Mouse (Mus musculus) WW6 (cell line): ENCODE results near the gene Mfsd6l.
A peak's percentile ranks its signal among the peaks of the same experiment; 100 is the strongest.

Experiments
- DNase-seq: peaks from one replicate; pipeline ENCODE4 v3.0.0-alpha.2; 2013; ENCODE audit warnings: low read depth, low spot score

The Mfsd6l gene

DNA sequence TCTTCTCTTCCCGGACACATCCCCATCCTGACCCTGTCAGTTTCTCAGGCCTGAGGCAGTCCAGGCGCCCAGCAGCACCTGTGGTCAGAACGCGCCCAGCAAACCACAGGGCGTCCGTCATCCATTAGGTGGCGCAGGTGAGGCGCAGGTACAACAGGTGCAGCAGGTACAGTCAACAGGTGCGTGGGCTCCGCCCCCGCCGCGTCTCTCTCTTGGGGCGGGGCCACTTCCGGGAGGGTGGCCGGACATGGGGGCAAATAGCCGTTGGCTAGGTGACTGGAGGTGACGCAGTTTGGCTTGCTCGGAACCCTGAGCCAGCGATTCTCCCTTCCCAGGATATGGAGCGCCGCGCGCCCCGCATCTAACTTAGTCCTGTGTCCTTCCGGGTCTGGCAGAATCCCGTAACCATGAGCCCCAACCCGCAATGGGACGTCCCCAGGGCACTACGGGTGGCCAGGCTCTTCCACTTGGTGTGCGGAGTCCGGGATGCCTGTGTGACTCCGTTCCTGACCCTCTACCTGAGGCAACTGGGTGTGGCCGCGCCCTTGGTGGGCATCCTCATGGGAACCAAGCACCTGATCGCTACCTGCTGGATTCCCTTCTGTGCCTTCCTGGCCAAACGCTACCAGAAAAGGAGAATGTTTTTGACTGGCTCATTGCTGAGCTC is at the start of gene Mfsd6l:
Gene Mfsd6l (plus strand): TSS at position 269 of the 667 bp plus-strand sequence.
- DNase-seq = no peak

DNA sequence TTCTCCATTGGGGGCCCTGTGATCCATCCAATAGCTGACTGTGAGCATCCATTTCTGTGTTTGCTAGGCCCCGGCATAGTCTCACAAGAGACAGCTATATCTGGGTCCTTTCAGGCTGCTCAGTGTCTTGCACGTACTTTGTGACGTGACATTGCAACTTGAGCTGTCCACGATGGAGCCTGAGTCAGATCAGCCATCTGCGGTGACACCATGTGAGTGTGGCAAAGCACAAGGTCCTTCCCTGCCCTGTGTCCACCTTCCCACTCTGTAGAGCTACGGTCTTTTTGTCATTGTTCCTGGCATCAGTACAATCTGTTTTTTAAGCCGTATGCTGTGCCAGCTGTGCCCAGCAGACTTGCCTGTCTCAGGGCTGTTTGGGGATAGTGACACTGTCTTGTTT is 48.7 kb upstream of the Mfsd6l start:
- DNase-seq = no peak

- no peak for DNase-seq
Measured at GRCm38 (mm10) chr11:68508619-68509018, 47.4 kb upstream of the Mfsd6l start.

DNA sequence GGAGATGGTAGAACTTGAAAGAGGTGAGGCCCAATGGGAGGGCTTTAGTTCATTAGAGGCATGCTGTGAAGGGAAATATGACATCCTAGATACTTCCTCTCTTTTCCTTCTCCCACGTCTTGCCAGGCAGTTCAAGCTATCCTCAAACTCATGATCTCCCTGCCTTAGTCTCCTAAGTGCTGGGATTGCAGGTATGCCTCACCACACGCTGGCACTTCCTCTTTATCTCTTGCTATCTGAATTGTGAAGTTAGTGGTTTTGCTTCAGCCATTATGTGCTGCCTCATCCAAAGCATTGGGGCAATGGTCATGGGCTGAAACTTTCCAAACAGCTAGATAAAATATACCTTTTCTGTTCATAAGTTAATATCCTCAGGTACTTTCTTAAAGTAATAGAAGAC is 46.8 kb upstream of the Mfsd6l start:
- no peak for DNase-seq

GRCm38 (mm10) chr11:68513969-68514368 is 42.0 kb upstream of the Mfsd6l start:
- DNase-seq = no peak

DNA sequence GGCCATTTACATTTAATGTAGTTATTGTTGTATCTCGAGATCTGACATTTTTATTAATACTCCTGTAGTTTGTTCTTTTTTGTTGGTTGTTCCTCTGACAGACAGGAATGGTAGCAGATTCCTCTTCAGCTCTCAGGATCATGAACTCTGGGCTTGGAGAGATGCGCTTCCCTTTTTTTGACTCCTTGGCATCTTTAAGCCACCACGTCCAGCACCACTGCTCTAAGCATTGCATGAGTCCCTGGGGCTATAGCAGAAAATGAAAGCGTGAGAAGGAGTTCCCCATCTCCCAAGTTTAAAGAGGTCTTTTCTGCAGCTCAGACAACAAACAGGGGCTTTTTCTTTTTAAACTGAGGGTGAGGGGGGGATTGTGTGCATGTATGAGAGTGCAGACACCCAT is 36.6 kb upstream of the Mfsd6l start:
- no peak for DNase-seq

DNA sequence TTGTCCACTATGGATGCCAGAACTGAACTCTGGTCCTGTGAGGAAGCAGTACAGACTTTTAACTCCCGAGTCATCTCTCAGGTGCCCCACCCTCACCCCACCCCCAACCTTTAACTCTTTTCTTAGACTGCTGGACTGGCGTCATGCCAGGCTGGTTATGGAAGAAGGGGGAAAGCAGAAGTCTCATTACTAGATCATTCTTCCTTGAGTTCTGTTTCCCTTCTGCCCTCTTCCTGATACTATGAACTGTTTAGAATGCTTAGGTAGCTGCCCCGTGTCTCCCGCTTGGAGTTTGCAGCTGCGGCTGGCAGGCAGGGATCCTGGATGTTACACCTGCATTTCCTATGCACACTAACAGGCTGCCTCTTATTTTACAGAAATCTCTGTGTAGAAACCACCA is 36.2 kb upstream of the Mfsd6l start:
- DNase-seq = no peak

DNA sequence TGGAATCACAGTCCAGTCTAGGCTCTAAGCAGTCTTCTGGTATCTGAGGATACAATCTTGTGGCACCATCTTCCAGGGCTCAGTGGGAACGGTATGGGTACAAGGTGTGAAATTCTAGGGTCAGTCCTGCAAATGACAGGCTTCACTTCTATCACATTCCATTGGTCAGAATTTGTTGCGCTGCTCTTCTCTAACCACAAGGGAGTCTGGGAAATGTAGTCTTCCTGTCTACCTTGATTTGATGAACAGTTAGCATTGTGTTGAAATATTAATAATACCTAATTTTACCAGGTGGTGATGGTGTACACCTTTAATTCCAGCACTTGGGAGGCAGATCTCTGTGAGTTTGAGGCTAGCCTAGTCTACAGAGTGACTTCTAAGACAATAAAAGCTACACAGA is 35.5 kb upstream of the Mfsd6l start:
- DNase-seq = no peak

DNA sequence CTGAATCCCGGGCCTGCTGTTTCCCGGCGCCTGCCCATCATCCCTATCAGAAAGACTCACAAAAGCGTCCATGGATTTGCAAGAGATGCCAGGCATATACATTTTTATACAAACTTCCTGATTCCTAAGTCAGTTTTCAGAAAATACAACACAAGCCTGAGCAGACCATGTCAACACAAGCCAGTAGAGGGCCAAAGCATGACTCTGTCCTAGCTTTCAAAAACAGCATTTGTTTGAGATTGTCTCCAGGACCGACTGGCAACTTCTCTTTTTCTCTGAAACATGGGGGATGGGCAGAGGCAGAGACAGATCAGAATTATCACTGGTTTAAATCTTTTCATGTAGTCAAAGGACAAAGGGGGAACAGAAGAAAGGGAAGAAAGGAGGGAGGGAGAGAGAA is 34.6 kb upstream of the Mfsd6l start:
- DNase-seq = no peak

DNA sequence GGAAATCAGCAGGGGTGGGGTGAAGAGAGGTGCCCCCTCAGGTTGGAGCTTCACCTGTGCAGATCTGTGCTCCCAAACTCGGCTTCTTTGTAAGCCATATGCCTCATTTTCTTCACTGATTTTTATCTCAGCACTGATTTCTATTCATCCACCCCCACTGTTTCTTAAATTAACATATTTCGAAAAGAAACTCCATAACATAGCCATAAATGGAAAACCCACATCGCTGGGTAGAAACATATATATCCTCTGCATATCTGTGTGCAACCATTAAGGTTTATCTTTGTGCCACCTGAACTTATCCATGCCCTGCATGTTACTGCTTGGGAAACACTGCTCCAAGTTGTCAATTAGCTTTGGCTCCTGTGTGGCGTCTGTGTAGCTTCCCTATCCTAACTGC is 29.5 kb upstream of the Mfsd6l start:
- DNase-seq = no peak

GRCm38 (mm10) chr11:68531066-68531806 is 24.8 kb upstream of the Mfsd6l start:
- DNase-seq = peak; percentile 60

DNA sequence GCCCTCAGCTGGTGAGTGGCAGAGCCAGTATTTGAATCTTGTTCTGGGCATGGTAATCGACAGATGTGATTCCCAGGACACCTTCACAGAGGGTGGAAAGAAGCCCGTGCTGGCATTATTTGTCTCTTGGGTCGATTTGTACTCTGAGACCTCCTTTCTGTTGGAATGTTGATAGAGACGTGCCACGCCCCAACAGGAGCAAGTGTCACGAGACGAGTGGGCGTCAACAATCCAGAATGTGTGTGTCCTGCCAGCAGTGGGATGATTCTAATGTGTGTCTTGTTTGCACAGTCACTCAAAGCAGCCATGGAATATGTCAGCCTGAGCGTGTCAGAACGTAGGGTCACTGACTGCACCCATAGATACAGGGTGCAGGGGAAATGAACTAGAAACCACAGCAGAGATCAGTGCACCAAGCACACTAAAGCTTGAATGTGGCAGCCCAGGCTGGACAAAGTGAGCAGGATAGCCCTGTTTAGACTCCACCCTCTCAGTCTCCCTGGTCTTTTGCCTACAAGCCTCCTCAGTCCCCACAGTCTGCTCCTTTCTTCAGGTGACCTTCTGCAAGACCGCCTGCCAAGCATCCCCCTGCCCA is 23.9 kb upstream of the Mfsd6l start:
- DNase-seq = no peak

GRCm38 (mm10) chr11:68532773-68533172 is 23.2 kb upstream of the Mfsd6l start:
- DNase-seq = no peak

GRCm38 (mm10) chr11:68533971-68534475 is 22.0 kb upstream of the Mfsd6l start:
- no peak for DNase-seq

DNA sequence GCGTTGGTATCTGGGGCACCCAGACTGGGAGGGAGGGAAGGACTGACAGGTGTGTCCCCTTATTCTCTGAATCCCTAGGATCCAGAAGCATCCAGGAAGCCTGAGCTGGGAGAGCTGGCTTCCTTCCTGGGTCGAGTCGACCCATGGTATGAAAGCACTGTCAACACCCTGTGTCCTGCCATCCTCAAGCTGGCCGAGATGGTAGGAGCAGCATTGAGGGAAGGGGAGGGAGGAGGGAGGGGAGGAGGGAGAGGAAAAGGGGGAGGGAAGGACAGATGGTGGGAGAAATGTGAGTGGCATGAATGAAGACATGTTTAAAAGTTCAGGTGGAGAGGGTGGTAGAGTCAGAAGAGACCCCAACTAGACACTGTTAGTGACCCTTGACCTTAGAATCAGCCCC is 20.0 kb upstream of the Mfsd6l start:
- no peak for DNase-seq

- no peak for DNase-seq
Measured at GRCm38 (mm10) chr11:68536465-68536864, 19.5 kb upstream of the Mfsd6l start.

DNA sequence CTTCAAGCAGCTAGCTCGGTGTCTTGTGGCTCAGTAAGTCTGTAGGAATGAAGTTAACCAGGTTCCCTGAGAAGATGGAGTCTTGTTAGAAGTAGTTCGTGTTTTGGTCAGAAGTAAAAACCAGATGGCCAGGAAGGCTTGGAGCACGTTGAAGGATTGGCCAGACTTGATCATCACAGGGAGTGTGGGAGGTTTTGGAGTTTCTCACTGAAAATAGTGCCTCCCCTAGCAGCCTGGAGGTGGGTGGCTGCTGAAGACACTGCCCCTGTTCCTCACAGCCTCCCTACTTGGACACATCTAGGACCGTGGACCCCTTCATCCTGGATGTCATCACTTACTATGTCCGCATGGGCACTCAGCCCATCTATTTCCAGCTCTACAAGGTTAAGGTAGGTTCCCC is 16.4 kb upstream of the Mfsd6l start:
- no peak for DNase-seq

- DNase-seq = no peak
Measured at GRCm38 (mm10) chr11:68544554-68544953, 11.4 kb upstream of the Mfsd6l start.

GRCm38 (mm10) chr11:68545172-68545571 is 10.8 kb upstream of the Mfsd6l start:
- DNase-seq = no peak

DNA sequence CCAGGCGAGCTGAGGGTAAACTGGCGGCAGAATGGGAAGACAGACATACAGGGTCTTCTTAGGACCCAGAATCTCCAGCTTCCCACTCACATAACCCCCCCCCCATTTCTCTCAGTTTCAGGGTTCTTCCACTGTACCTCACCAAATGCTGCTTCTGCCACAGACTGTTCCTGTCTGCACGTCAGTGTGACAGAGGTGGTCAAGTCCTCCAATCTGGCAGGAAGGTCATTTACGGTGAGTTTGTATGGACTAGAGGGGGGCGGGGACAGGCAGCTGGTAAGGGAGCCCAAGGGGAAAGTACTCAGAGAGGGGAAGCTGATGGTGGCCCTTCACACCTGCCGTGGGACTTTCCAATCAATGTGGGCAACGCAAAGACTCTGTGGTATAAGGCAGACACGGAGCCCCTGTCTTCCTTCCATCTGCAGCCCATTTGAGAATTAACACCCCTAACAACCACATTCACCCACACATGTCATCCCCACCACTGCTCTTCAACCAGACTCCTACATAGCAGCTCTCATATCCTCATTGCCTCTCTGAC is 10.2 kb upstream of the Mfsd6l start:
- no peak for DNase-seq

- DNase-seq = no peak
Measured at GRCm38 (mm10) chr11:68547484-68547883, 8.5 kb upstream of the Mfsd6l start.

DNA sequence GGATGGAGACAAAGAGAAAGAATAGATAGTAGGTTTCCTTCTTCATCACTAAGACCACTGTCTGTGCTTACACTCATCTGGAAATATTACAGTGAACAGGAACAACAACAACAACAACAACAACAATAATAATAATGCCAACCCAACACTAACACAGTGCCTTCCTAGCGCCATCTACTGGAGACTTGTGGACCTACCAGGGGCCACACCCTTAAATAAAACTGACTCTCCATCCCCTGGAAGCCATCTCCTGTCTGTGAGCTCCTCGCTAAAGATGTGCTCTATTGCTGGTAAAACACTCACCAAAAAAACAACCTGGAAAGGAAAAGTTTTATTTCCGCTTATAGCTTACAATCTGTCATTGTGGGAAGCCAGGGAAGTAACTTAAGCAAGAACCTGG is 6.4 kb upstream of the Mfsd6l start:
- no peak for DNase-seq

GRCm38 (mm10) chr11:68550358-68550757 is 5.6 kb upstream of the Mfsd6l start:
- DNase-seq = no peak
